Mouse (Mus musculus): ENCODE data around the gene Ankrd55.

- TF ChIP-seq CTCF (IDR thresholded peaks at IDR 0.05; ENCODE audit: extremely low read depth, insufficient read depth, insufficient read length, insufficient replicate concordance) (no peak), POLR2A (IDR thresholded peaks at IDR 0.05; ENCODE audit: low read depth, low read length) (no peak)
These were observed 52.5 kb downstream of the Ankrd55 start for GRCm38 (mm10) chr13:112340761-112341160.

Data from spleen, adult 2 months (tissue).